Mouse (Mus musculus) erythroid progenitor cell, adult 5-6 weeks (primary cell): Measurements from ENCODE around the gene Tyro3. TPM values are rescaled to one million over a fixed set of nuclear protein-coding genes. Genes with fewer than 3 reads are reported as not detected.

ENCODE experiments used
- ATAC-seq: replicated peaks from 2 replicates; pipeline ENCODE4 v1.8.0; 2016; ENCODE audit warnings: moderate number of reproducible peaks, mild to moderate bottlenecking, moderate TSS enrichment, inconsistent platforms; ENCODE audit not compliant: poor library complexity, low FRiP score, severe bottlenecking
- total RNA-seq, 2 experiments: library from RNA; stranded (forward) in 1 of 2; stranded (reverse) in 1 of 2; fragments of 150-400 nt in 1 of 2; fragments of 186-747, 209-891 nt in 1 of 2; gene quantifications; 2 replicates each; pipeline versions ENCODE4 v1.2.3 to v1.2.4; 2015 to 2017; ENCODE audit warnings: low replicate concordance in 2 of 2

Gene Tyro3
- total RNA-seq (2015; ENCODE audit: low replicate concordance) (not detected in 2 replicates), total RNA-seq (2017; ENCODE audit: low replicate concordance) (not detected in 2 replicates)

DNA sequence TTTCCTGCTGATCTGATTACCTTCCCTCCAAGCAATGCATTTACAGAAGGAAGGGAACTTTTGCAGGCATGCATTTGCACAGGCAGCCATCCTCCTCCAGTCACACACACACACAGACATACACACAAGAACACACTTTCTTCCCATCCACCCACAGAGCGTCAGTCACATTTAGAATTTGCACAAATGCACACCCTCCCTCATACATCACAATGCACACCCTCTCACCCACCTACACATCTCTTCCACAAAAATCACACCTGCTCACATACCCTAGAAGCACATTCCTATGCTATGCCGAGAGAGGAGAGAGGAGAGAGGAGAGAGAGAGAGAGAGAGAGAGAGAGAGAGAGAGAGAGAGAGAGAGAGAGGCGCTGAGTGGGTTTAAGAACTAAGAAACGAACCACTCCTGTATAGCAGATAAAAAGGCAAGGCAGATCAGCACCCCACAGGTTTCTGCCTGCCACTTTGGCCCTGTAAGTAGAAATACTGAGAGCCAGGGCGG lies at the start of gene Tyro3:
Gene Tyro3, plus strand, starts transcription at position 455 of the 505 bp plus-strand sequence.
- no peak for ATAC-seq

DNA sequence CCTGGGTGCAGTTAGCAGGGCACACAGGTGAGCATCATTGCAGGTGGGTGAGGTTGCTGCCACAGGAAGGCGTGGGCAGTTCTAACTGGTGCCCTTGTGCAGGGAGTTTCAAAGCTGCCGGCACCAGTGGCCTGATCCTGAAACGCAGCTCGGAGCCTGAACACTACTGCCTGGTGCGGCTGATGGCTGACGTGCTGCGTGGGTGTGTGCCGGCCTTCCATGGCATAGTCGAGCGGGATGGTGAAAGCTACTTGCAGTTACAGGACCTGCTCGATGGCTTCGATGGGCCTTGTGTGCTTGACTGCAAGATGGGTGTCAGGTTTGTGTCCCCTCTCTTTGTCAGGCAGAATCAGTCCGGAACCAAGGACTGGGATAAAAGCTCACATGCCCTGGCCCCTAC lies 48.3 kb upstream of the Tyro3 start:
- ATAC-seq, result no peak

DNA sequence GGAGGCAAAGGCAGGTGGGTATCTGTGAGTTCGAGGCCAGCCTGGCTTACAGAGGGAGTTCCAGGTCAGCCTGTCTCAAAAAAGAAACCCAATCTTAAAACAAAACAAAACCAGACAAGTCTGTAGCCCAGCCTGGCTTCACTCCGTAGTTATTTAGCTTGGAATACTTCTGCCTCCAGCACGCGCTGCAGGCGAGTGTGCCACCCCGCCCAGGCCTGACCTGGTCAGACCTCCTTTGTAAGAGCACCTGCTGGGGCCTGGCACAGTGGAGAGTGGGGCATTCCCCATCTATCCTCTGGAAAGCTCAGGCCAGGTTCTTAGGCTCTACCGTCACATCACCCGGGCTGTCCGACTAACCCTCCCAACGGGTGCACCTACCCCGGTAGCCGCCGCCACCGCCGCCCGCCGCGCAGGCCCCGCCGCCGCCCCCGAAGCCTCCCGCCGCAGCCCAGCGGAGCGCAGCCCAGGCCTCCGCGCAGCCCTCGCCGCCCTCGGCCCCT lies 39.9 kb upstream of the Tyro3 start:
- no peak for ATAC-seq

DNA sequence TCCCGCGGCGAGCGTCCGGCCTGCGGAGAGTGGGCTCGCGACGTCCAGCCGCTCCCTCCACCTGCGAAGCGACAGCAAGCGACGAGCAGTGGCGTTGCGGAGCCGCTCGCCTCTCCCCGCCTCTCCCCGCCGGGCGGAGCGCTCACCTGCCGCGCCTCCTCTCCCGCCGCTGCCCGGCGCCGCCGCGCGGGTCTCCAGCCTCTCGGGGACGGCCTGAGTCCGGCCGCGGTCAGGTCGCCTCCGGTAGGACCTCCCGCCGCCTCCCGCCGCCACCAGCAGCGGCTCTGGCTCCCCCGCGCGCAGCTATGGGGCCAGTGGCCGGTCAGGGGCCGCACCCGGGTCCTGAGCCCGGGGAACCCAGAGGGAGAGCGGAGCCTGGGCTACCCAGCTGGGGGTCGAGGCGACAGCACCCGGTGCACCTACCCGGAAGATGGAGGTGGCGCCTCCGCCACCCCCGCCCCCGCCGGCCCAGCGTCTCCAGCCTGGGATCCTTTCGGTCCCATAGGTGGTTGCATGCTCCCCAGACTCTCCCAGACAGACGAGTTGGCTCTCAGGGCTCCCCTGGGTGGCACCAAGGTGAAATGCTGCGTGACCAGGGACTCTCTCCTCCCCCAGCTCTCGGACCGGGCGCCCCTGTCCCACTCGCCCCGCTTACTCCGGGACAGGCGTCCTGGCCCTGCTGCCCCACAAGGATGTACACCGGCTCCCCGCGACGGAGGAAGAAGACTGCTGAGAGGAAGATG lies 39.3 kb upstream of the Tyro3 start:
- ATAC-seq, result no peak

DNA sequence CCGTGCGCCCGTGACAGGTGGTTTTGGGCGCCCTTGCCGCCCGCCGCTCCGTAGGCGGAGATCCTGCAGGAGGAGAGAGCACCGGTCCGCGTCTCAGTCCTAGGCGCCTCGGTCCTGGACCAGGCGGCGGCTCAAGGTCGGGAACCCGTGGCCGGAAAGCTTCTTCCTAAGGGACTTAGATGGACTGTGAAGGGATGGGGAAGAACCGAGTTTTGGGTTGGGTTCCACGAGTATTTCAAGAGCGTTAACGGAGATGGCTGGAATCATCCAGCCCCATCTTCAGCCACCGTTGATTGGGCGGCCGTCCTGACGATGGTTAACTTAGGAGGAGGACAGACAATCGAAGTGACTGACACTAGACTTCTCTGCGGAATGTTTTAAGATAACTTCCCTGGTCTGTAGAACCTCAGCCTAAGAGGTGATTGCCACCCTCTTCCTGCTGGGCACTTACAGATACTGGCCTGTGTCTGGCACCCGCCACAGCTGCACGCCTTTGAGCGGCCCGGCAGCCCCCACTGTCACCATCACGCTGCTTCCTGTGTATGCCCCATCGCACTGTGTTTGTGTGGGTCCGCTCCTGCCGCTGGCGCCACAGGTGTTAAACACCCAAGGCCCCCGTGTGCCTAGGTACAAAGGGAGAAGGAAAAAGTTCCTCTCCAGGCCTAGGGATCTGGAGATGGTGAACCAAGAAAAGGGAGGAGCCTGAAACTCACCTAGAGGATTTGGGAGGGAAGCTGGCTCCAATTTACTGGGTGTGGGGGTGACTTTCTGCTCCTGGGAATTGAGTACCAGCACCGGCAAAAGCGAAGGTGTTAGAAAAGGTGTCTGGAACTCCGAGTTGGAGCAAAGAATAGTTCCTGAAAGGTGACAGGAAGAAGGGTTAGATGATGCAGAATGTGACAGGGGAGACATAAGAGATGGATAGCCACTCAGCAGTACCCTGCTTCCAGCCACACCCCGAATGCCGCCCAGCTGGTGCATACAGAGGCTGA lies 38.4 kb upstream of the Tyro3 start:
- ATAC-seq, result no peak

DNA sequence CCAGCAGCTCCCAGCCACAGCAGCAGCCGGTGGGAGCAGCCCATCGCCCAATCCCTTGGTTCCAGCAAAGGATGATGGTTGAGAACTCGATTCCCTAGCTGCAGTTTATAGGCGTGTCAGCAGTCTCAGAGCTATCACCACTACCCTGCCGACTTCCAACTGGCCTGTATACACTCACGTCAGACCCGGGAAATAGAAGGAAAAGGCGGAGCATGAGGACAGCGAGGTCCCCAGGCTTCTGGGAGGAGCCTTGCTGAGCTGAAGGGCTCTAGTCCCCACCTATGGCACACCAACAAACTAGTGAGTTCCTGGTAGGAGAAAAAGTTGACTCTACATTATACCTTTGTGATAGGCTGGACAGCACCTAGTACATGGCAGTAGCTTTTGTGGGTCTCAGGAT lies 37.3 kb upstream of the Tyro3 start, which contains the start of gene Ltk:
Gene Ltk, minus strand, starts transcription at position 181 of the 400 bp plus-strand sequence.
- no peak for ATAC-seq

DNA sequence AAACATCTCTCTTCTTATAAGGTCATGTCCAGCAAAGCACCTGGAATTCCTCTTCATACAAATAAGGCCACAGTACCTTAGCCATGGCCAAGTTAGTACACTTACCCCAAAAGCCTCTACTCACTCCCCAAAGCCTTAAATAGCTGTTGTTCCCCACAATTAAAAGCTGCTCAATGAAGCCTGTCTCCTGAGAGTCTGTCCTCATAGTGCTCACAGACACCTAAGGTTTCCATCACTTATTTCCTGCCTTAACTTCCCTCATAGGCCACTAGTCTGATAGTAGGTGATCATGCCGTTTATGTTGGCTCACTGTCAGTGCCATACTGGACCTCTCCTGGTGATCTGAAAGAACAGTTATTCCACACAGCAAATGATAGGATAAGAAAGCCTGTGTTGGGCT lies 35.3 kb upstream of the Tyro3 start:
- ATAC-seq, result no peak

DNA sequence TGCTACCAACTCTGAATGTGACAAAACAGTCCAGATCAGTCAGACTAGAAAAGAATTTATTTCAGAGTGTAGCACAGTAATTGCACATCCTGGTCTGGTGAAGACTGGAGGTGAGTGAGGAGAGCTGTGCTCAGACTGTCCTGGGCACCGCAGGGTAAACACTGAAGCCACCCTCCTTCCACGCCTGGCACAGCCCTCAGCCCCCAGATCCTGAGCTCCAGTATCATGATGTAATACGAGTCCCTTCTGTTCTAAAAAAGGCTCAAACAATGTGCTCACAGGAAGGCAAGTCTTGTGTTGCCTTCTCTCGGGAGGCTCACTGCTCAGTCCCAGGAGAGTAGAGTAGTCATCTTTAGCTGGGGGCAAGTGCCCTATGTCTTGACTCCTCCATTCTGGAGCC lies 33.6 kb upstream of the Tyro3 start:
- ATAC-seq, result no peak

DNA sequence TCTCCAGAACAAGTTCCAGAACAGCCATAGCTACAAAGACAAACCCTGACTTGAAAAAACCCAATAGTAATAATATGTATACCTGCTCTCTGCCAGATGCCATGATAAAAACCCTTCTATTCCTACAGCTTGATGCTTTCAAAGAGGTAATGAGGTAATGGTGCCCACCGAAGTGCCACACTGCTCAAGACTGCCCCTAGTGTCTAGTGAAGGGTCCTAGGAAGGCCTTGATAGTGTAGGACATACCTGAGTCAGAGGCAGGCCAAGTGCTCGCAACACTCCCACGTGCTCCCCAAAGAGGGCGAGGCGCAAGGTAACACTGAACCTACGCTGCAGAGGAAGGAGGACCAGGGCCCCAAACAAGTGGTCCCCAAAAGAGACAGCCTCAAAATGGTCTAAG lies 30.3 kb upstream of the Tyro3 start:
- no peak for ATAC-seq

DNA sequence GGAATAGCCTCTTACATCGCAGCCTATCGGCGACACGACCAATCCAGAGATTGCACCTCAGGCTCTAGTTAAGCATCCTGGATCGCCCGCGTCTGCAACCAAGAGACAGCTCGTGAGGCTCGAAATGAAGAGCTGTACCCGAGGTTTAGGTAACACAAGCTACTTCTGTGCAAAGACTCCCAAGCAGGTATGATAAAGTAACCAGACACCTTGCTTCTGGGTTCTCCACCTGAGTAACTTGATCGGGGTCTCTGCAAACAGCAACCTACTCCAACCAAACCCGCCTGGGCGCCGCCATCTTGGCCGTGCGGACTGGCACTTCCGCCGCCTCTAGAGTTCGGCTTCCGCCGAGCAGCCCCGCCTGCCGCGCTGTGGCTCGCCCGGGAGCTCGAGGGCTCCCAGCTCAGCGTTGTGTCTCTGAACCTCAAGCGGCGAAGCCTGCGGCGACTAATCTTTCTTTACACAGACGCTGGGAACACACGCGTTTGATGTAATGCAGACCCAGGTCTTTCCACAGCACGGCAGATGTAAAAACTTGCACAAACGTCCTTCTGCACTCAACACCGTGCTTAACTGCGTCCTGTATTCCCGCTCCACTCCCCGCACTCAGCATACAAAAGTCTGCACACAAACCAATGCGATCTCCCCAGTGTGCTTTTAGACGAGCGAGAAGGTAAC lies 10.2 kb upstream of the Tyro3 start, which contains the start of gene Rpap1:
Gene Rpap1, minus strand, starts transcription at position 332 of the 678 bp plus-strand sequence.
- peak; percentile 99 for ATAC-seq

DNA sequence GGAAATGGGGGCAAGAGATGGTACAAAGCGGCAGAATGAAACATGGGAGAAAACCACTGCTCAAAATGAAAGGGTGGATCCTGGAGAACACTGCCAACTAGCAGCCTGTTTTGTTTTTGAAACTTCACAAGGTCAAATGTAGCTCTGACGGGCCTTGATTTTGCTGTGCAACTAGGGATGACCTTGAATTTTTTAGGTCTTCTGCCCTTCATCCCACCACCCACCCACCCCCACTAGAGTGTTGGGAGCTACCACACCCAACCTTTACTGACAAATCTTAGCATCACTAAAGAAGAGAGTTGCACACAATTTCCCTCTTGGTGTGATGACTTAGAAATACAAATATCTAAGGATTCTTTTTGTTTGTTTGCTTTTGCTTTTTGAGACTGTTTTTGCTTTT lies 7.5 kb upstream of the Tyro3 start:
- ATAC-seq, result no peak

DNA sequence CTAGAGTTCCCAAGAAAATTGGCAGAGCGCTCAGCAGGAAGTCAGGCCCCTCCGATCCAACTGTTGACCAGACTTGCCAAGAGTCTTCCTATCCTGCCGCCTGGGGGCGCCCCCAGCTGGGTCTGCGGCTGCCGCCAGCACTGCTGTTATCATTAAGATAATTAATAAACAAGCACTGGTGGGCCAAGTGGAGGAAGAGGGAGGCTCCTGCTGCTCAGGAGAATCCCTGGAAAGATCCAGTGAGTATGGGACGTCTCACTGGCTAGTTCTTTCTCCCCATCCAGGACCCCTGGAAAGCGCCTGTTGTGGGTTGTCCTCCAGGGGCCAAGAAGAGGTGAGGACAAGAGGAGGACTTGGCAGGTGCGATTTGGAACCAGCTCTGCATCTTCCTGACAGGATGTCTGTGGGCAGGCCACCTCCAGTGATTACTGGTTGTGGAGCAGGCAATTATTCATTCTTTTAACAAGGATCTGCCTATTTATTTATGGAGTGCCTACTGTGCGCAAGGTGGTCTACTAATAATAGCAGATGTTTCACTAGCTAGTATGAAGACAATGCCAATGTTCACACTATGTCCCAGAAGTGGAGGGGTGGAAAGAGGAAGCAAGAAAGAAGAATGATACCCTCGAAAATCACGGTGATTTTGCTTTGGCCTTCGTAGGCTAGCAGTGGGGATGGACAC lies 854 bp downstream of the Tyro3 start:
- 0 out of 2 replicates have a peak, but pooled peaks have one; percentile 34 for ATAC-seq

DNA sequence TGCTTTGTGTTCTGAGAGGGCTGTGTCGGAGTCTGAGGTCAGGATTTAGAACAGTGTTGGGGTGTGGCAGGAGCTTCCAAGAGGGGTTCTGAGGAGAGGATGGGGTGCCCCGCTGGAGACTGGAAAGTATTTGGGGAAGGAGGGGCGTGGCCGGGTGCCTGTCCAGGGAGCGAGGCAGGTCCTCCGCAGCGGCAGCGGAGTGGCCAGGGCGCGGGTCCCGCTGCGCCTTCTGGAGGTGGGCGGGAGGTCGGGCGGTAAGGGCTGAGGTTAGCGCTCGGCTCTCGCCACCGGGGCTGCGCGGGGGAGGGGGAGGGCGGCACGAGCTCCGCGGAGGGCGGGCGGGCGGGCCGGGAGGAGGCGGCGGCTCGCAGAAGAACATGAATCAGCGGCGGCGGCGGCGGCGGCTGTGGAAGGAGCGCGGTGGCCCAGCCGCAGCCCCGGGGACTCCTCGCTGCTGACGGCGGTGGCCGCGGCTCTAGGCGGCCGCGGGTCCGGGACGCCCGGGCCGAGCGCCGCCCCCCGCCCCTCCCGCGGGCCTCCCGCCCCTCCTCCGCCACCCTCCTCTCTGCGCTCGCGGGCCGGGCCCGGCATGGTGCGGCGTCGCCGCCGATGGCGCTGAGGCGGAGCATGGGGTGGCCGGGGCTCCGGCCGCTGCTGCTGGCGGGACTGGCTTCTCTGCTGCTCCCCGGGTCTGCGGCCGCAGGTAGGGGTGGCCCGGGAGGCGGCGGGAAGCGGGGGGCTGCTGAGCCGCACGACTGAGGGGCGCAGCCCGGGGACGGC lies 1.8 kb downstream of the Tyro3 start:
- no peak for ATAC-seq

DNA sequence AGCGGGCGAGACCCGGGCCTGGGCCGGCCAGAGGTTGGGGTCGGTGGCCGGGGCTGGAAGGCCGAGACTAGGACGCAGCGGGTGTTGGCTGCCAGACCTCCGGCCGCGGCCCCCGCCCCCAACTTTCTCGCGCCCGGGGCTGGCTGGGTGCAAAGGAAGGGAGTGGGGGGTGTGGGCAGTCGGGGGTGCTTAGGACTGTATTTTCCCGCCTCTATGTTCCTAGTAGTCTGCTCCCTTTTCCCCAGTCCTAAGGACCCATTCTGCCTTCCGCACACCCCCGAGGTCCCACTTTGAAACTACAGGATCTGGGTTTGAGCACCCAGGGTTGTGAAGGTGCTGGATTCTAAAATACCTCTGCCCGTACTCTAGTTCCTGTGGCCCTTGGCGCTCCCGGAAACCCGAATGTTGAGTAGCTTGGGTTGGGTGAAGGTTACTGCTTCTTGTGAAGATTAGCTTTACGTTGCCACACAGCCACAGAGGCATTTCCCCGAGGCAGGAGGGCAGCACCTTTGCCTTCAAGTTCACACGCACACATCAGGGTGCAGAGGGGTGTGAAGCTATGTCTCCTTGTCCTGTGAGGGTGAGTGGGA lies 2.5 kb downstream of the Tyro3 start:
- no peak for ATAC-seq

DNA sequence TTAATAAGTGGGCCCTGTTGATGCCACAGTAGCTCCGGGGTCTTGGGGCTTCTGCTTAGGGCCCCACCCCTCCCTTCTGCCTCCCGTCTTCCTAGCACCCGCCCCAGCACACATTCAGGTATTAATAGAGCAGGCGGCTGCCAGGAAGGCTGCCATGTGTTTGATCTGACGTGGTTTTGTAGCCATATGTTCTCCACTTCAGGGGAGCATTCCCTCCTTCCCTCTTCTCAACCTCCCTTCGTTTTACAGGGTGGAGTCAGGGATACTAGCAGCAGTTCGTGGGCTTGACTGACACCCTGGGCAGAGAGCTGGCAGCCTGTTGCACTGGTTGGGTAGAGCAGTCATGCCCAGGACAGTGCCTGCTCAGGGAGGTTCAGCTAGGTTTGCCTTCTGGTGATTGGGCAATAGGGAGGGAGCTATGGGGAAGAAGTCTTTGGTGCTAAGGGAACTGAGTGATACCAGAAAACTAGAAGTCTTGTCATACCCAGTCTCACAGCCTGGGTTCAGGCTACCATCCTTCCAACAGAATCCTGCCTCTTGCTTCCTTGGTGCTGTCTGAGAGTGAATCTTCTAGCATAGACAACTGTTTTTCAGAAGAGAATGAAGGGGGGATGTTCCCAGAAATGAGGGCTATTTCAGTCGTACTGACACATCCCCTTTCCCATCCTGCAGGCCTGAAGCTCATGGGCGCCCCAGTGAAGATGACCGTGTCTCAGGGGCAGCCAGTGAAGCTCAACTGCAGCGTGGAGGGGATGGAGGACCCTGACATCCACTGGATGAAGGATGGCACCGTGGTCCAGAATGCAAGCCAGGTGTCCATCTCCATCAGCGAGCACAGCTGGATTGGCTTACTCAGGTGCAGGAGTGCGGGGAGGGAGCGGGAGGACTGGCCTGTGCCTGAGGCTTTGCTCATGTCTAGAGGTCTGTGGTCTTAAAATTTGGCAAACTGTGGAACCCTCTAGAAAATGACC lies 3.6 kb downstream of the Tyro3 start:
- ATAC-seq, result no peak

DNA sequence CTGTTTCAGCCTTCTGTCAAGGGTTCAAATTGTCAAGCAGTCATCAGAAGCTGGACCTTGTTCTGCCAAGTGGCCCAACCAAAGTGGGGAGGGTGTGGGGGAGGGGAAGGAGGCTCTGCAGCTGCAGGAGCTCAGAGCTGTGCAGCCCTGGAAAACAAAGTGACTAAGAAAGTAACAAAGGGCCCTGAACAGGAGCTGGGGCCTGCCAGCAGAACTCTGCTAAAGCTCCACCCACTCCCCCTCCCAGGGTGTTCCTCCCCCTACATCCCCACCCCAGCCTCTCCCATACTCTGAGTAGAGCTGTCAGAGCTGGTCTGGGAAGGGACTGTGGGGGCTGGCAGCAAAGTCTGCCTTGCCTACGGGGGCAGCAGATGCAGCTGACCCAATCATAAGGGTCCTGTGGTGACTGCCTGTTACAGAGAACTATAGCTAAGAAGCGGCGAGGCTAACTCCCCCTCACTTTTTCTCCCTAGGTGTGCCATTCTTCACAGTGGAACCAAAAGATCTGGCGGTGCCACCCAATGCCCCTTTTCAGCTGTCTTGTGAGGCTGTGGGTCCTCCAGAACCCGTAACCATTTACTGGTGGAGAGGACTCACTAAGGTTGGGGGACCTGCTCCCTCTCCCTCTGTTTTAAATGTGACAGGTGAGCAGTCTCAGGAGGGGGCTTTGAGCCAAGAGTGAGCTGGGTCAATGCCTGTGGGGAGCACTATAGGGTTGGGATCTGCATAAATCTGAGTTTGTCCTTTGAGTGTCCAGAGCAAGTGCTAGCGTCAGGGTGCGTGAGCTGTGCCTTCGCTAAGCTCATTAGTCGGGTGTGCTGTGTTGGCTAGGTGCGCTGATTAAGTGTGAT lies 5.5 kb downstream of the Tyro3 start:
- ATAC-seq, result no peak
